Mouse (Mus musculus): ENCODE measurements around the gene Trp73.
A peak's percentile ranks its signal among the peaks of the same experiment; 100 is the strongest.

Gene Trp73

GRCm38 (mm10) chr4:154026441-154026761 lies 113.6 kb downstream of the Trp73 start:
- no peak for DNase-seq

GRCm38 (mm10) chr4:154025641-154026440 lies 114.2 kb downstream of the Trp73 start, which contains the start of gene Smim1:
TSS of gene Smim1 (minus strand) at chr4:154026230.
- DNase-seq, result peak; percentile 95 to 96

- peak in 1 of 2 experiments; percentile 41 for DNase-seq
Measured at GRCm38 (mm10) chr4:154024729-154025521, 115.1 kb downstream of the Trp73 start.

- peak; percentile 38 to 49 for DNase-seq
Measured at GRCm38 (mm10) chr4:154023754-154024601, 116.0 kb downstream of the Trp73 start.

GRCm38 (mm10) chr4:154022844-154023243 lies 117.2 kb downstream of the Trp73 start:
- DNase-seq, result no peak

- DNase-seq, result peak; percentile 93
Measured at GRCm38 (mm10) chr4:154022407-154022806, 117.6 kb downstream of the Trp73 start.

- DNase-seq, result peak; percentile 64 to 71
Measured at GRCm38 (mm10) chr4:154021432-154021831, 118.6 kb downstream of the Trp73 start.

GRCm38 (mm10) chr4:154019571-154019970 lies 120.4 kb downstream of the Trp73 start:
- DNase-seq, result peak; percentile 72 to 82

DNA sequence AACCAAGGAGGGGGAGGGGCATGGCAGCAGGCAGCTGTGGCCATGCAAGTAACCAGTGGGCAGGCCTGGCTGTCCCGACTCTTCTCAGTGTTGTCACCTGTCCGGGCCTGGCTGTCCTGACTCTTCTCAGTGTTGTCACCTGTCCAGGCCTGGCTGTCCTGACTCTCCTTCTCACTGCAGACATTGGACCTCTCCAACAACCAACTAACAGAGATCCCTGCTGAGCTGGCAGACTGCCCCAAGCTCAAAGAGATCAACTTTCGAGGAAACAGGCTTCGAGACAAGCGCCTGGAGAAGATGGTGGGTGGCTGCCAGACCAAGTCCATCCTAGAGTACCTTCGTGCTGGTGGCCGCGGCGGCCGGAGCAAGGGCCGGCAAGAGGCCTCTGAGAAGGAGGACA lies 124.5 kb downstream of the Trp73 start:
- DNase-seq, result peak in 1 of 2 experiments; percentile 66

DNA sequence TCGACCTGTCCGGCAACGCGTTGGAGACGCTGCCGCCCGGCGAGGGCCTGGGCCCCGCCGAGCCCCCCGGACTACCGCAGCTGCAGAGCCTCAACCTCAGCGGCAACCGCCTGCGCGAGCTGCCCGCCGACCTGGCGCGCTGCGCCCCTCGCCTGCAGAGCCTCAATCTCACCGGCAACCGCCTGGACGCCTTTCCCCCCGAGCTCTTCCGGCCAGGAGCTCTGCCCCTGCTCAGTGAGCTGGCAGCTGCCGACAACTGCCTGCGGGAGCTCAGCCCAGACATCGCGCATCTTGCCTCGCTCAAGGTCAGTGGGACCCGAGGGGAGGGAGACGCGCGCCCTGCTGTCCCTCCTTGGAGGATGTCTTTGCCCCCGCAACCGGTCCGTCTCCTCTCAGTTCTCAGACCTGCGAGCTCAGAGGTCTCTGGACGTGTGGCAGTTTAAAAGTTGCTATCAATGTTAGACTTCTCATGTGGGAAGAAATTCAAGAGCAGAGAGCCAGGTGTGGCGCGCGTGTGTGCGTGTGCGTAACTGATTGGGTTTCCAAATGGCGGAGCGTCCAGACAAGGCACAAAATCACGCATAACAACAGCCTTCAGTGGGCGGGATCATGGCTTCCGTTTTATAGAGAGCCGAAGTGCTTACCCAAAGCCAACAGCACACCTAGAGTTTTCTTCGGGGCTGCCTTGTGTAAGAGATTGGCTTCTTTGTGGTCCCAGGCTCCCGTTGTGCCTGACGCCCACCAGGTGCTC lies 127.7 kb downstream of the Trp73 start:
- no peak for DNase-seq

DNA sequence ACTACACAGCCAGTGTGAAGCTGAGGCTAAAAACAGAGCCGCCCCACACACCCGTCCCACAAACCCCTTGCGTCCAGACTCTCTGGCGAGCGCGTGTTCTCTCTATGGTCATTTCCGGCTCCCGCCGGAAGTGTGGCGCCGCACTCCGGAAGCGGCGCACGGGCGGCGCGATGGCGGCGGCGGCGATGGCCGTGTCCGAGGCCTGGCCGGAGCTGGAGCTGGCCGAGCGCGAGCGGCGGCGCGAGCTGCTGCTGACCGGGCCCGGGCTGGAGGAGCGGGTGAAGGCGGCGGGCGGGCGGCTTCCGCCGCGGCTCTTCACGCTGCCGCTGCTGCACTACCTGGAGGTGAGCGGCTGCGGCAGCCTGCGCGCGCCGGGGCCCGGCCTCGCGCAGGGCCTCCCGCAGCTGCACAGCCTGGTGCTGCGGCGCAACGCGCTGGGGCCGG lies 128.3 kb downstream of the Trp73 start, which contains the start of gene Lrrc47:
TSS of gene Lrrc47 (plus strand) at position 86 of the 444 bp plus-strand sequence.
- peak; percentile 76 to 81 for DNase-seq

DNA sequence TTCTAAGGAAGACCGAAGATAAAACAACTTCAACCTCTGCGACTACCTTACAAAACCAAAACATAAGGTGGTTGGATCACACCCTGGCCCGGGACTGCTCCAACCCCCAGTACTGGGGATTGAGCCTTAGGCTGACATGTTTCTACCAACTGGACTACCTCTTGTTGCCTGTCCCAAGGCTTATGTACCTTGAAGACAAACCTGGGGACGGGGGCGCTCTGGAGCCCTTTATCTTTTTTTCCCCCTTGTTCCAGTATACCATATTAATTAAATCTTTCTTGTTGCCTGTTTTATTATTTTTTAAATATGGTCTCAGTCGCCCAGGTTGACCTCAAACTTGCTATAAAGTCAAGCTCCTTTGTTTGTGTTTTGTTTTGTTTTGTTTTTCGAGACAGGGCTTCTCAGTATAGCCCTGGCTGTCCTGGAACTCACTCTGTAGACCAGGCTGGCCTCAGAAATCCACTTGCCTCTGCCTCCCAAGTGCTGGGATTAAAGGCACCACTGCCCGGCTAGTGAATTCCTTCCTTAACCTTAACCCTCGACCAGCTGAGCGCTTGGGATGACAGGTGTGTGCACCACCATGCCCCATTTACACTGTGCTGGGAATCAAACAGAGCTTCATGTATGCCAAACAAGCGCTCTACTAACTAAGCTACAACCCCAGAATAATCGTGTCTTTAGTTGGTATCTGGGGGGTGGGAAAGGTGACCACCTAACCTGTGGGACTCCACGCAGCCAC lies 128.9 kb downstream of the Trp73 start:
- no peak for DNase-seq

- DNase-seq, result no peak
Measured at GRCm38 (mm10) chr4:154007759-154008158, 132.2 kb downstream of the Trp73 start.

DNA sequence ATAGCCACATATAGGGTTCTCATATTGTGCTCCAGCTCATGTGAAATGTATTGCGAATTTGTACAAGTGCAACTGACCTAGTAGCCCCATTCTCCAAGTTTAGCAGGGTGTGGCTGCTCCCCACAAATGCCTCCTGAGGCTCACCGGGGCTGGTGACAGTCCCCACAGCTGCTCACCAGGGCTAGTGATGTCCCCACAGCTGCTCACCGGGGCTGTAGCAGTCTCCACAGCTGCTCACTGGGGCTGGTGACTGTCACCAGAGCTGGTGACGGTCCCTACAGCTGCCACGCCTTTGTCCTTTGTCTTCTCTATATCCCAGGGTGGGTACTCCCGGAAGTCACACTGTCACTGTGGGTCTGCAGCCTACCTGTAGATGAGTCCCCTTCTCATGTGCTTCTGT lies 133.7 kb downstream of the Trp73 start:
- DNase-seq, result no peak
